In the genomic region with DNA sequence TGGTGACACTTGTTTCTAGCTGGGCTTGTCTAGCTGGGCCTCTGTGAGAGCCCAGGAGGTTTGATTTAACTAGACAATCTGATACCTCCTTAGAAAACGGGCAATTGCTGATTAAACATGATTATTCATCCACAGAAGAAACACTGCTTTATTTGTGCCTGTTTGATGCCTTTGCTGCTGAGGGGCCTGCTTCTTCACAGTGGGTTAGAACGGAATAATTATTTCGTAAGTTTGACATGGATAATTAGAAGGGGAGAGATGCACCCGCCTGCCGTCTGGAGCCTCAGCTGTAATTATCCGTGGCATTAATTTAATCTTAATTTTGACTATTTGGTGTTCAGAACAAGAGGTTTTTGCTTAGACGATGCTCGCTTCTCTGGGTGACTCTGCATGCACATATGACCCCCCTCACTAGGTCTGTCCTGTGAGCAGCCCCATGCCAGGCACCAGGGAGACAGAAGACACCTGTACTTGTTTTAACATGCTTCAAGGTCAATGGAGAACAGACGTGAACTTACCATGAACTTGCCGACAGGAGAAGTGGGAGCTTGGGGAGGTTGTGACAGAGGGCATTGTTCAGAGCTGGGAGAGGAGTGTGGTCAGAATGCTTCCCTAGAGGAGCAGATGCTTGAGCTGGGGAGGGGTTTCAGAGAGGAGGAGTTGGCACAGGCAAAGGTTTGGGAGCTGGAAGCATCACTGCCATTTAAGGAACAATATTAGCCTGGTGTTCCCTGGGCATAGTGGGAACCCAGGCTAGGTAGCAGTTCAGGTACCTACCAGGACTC, we compare ENCODE assay signal across 19 mouse cellular contexts.
DNase-seq lines count a peak whose midpoint lies in the region; ATAC-seq and TF ChIP-seq lines count a peak whose summit lies in the region.
"Had no signal": no experiment of that assay in that cellular context is flagged by ENCODE, and none has a peak within 500 bp of the region (broad histone marks: within the 10 kb centered on the region; RNA-seq: fewer than 3 reads in every experiment).

No protein-coding gene starts in this region.

- no peak overlapping the region for H3K4me3 ChIP-seq in forebrain, embryonic 12.5 days (replicated peaks)
- H3K4me3 ChIP-seq in forebrain, embryonic 11.5 days (ENCODE audit: low read depth, low read length) = no peak overlapping the region
- H3K4me3 ChIP-seq in midbrain, embryonic 15.5 days = no peak overlapping the region
- H3K4me3 ChIP-seq in midbrain, embryonic 10.5 days = no peak overlapping the region
- no peak overlapping the region for H3K4me3 ChIP-seq in forebrain, embryonic 15.5 days
- H3K4me3 ChIP-seq in kidney, adult 2 months (ENCODE audit: insufficient read depth, low read depth, low read length) = no peak overlapping the region
- H3K4me3 ChIP-seq: heart, adult 2 months; heart, embryonic 15.5 days; neural tube, embryonic 12.5 days had no signal

- H3K4me1 ChIP-seq in forebrain, embryonic 12.5 days = peaks cover 4% of the 10 kb centered on the region; the same call in 1 of the 2 replicates
- no peaks in the 10 kb centered on the region for H3K4me1 ChIP-seq in forebrain, embryonic 11.5 days (replicated peaks; ENCODE audit: control insufficient read depth, insufficient read depth, low read length)
- H3K4me1 ChIP-seq in midbrain, embryonic 15.5 days = peaks cover 5% of the 10 kb centered on the region; the same call in 1 of the 2 replicates
- H3K4me1 ChIP-seq in midbrain, embryonic 10.5 days = no peaks in the 10 kb centered on the region
- H3K4me1 ChIP-seq in forebrain, embryonic 15.5 days = peaks cover 11% of the 10 kb centered on the region
- no peaks in the 10 kb centered on the region for H3K4me1 ChIP-seq in kidney, adult 2 months (ENCODE audit: control insufficient read depth, insufficient read depth, low read length)
- H3K4me1 ChIP-seq: heart, embryonic 15.5 days; neural tube, embryonic 12.5 days had no signal

- 0 out of 2 replicates have a peak overlapping the region, but pooled peaks have one; percentile 13 for H3K27ac ChIP-seq in forebrain, embryonic 12.5 days
- H3K27ac ChIP-seq in forebrain, embryonic 11.5 days (ENCODE audit: low read depth, low read length) = no peak overlapping the region
- H3K27ac ChIP-seq in midbrain, embryonic 15.5 days = 0 out of 2 replicates have a peak overlapping the region, but pooled peaks have one; percentile 25
- no peak overlapping the region for H3K27ac ChIP-seq in midbrain, embryonic 10.5 days (replicated peaks)
- peak overlapping the region; percentile 69 for H3K27ac ChIP-seq in forebrain, embryonic 15.5 days (replicated peaks)
- H3K27ac ChIP-seq in kidney, adult 2 months (ENCODE audit: insufficient read depth, low read depth, low read length) = no peak overlapping the region
- H3K27ac ChIP-seq: heart, adult 2 months; heart, embryonic 15.5 days; neural tube, embryonic 12.5 days had no signal

- no peaks in the 10 kb centered on the region for H3K36me3 ChIP-seq in forebrain, embryonic 12.5 days (replicated peaks)
- no peaks in the 10 kb centered on the region for H3K36me3 ChIP-seq in forebrain, embryonic 11.5 days (ENCODE audit: control insufficient read depth, insufficient read depth, low read length)
- H3K36me3 ChIP-seq in midbrain, embryonic 15.5 days (replicated peaks) = no peaks in the 10 kb centered on the region
- H3K36me3 ChIP-seq in midbrain, embryonic 10.5 days = no peaks in the 10 kb centered on the region
- H3K36me3 ChIP-seq in forebrain, embryonic 15.5 days = no peaks in the 10 kb centered on the region
- no peaks in the 10 kb centered on the region for H3K36me3 ChIP-seq in kidney, adult 2 months (ENCODE audit: control insufficient read depth, insufficient read depth, low read length)
- H3K36me3 ChIP-seq: heart, embryonic 15.5 days; neural tube, embryonic 12.5 days had no signal

- no peak for TF ChIP-seq CTCF in kidney, adult 2 months (conservative IDR thresholded peaks at IDR 0.05; ENCODE audit: insufficient read depth, insufficient read length, low read depth, low read length)

- WGBS in forebrain, embryonic 12.5 days = 47% methylated on average over 10 of the region's 10 CpGs
- 70% methylated on average over 10 of the region's 10 CpGs for WGBS in forebrain, embryonic 11.5 days
- 53% methylated on average over 10 of the region's 10 CpGs for WGBS in midbrain, embryonic 15.5 days
- WGBS in midbrain, embryonic 10.5 days = 87% methylated on average over 10 of the region's 10 CpGs
- 22% methylated on average over 10 of the region's 10 CpGs for WGBS in forebrain, embryonic 15.5 days
- 69% methylated on average over 10 of the region's 10 CpGs for WGBS in kidney, adult 2 months

- no peak overlapping the region for H3K9ac ChIP-seq in forebrain, embryonic 12.5 days
- H3K9ac ChIP-seq in forebrain, embryonic 11.5 days (ENCODE audit: low read length) = no peak overlapping the region
- H3K9ac ChIP-seq in midbrain, embryonic 15.5 days = no peak overlapping the region
- H3K9ac ChIP-seq in forebrain, embryonic 15.5 days (replicated peaks) = no peak overlapping the region
- H3K9ac ChIP-seq: heart, embryonic 15.5 days; neural tube, embryonic 12.5 days had no signal

- H3K9me3 ChIP-seq in forebrain, embryonic 12.5 days = no peaks in the 10 kb centered on the region
- no peaks in the 10 kb centered on the region for H3K9me3 ChIP-seq in forebrain, embryonic 11.5 days (ENCODE audit: control insufficient read depth, low read length)
- no peaks in the 10 kb centered on the region for H3K9me3 ChIP-seq in midbrain, embryonic 15.5 days
- H3K9me3 ChIP-seq in midbrain, embryonic 10.5 days (replicated peaks) = 0 out of 2 replicates have a peak, but pooled peaks cover 4% of the 10 kb centered on the region
- H3K9me3 ChIP-seq in forebrain, embryonic 15.5 days = no peaks in the 10 kb centered on the region
- H3K9me3 ChIP-seq: heart, embryonic 15.5 days; neural tube, embryonic 12.5 days had no signal

- no peaks in the 10 kb centered on the region for H3K27me3 ChIP-seq in forebrain, embryonic 12.5 days
- no peaks in the 10 kb centered on the region for H3K27me3 ChIP-seq in forebrain, embryonic 11.5 days (ENCODE audit: control insufficient read depth, insufficient read depth, low read length)
- no peaks in the 10 kb centered on the region for H3K27me3 ChIP-seq in midbrain, embryonic 15.5 days (replicated peaks)
- H3K27me3 ChIP-seq in midbrain, embryonic 10.5 days (ENCODE audit: low read depth, poor library complexity, severe bottlenecking) = no peaks in the 10 kb centered on the region
- H3K27me3 ChIP-seq in forebrain, embryonic 15.5 days = no peaks in the 10 kb centered on the region
- no peaks in the 10 kb centered on the region for H3K27me3 ChIP-seq in kidney, adult 2 months (replicated peaks; ENCODE audit: control insufficient read depth, insufficient read depth, low read length)
- H3K27me3 ChIP-seq: heart, embryonic 15.5 days; neural tube, embryonic 12.5 days had no signal

- TF ChIP-seq POLR2A in kidney, adult 2 months (IDR thresholded peaks at IDR 0.05; ENCODE audit: low read depth, low read length) = no peak

- no peak overlapping the region for H3K4me2 ChIP-seq in forebrain, embryonic 12.5 days
- H3K4me2 ChIP-seq in forebrain, embryonic 11.5 days (ENCODE audit: low read depth, low read length, severe bottlenecking) = no peak overlapping the region
- H3K4me2 ChIP-seq in midbrain, embryonic 15.5 days = no peak overlapping the region
- no peak overlapping the region for H3K4me2 ChIP-seq in forebrain, embryonic 15.5 days (replicated peaks)
- H3K4me2 ChIP-seq: heart, embryonic 15.5 days; neural tube, embryonic 12.5 days had no signal

- DNase-seq in forebrain, embryonic 11.5 days (ENCODE audit: low spot score) = no peak
- no peak for DNase-seq in midbrain, embryonic 10.5 days (ENCODE audit: low spot score)
- no peak for DNase-seq in lung, postnatal 4 days
- DNase-seq in kidney, adult 2 months = no peak
- DNase-seq in kidney, postnatal 10 days = no peak
- DNase-seq: cerebellum, adult 9-11 months; gastrocnemius, postnatal 25 days; heart, adult 2 months; kidney, adult 8-10 months; kidney, postnatal 25 days; liver; lung, postnatal 10 days; thymus, postnatal 36 days had no signal

- no peak for ATAC-seq in forebrain, embryonic 12.5 days (ENCODE audit: low FRiP score)
- no peak for ATAC-seq in forebrain, embryonic 11.5 days (replicated peaks; ENCODE audit: low FRiP score)
- no peak for ATAC-seq in midbrain, embryonic 15.5 days (replicated peaks)
- ATAC-seq in forebrain, embryonic 15.5 days (replicated peaks) = peak; percentile 66
- ATAC-seq: inflammation-experienced regulatory T-cells, adult 6 months had no signal

Comparison
In these comparisons a context has a peak if more than half of its experiments do, and no peak if none do; other contexts are left out.
1. H3K27ac ChIP-seq: peak in forebrain, embryonic 12.5 days (single experiment), midbrain, embryonic 15.5 days (single experiment) and forebrain, embryonic 15.5 days (single experiment); none in forebrain, embryonic 11.5 days (single experiment), midbrain, embryonic 10.5 days (single experiment) and kidney, adult 2 months (single experiment).